Mouse (Mus musculus) hematopoietic stem cell, adult 5-6 weeks (primary cell): Measurements from ENCODE around the gene Ceacam19. TPM values are rescaled to one million over a fixed set of nuclear protein-coding genes. Genes with fewer than 3 reads are reported as not detected.

Experiments used
- ATAC-seq, 2 experiments: fragments of 125-278 bp in 1 of 2; replicated peaks in 1 of 2; 2 replicates each; pipeline ENCODE4 v1.8.0; 2016 to 2017; ENCODE audit warnings: inconsistent platforms in 2 of 2, mild to moderate bottlenecking in 2 of 2, moderate number of reproducible peaks in 2 of 2, low read depth in 1 of 2, moderate TSS enrichment in 1 of 2; ENCODE audit not compliant: low FRiP score in 2 of 2, poor library complexity in 2 of 2, severe bottlenecking in 2 of 2, insufficient read depth in 1 of 2, low TSS enrichment in 1 of 2
- total RNA-seq: library from RNA; stranded (forward); fragments of 172-1452, 232-1000 nt; gene quantifications from 2 replicates; pipeline ENCODE4 v1.2.3, GENCODE M21; 2017

Gene Ceacam19
- total RNA-seq, 1 experiment from 2014 or later: not detected

- no peak for ATAC-seq
These were observed 34.2 kb downstream of the Ceacam19 start for GRCm38 (mm10) chr7:19853526-19853925.

- peak; percentile 11 to 33; a peak in 1 of 4 replicates for ATAC-seq
These were observed 35.8 kb downstream of the Ceacam19 start, which contains the start of gene Gm19345 for GRCm38 (mm10) chr7:19851858-19852570. Gene Gm19345 (plus strand): TSS chr7:19852003.

GRCm38 (mm10) chr7:19844521-19845171 lies 43.1 kb downstream of the Ceacam19 start:
- peak; percentile 63 to 77 for ATAC-seq

GRCm38 (mm10) chr7:19843561-19843960 lies 44.2 kb downstream of the Ceacam19 start:
- peak; percentile 51 to 53 for ATAC-seq

- ATAC-seq: no peak
These were observed 44.8 kb downstream of the Ceacam19 start for GRCm38 (mm10) chr7:19842885-19843504.

- ATAC-seq: no peak
These were observed 45.9 kb downstream of the Ceacam19 start for GRCm38 (mm10) chr7:19841686-19842413.

- ATAC-seq: no peak
These were observed 46.8 kb downstream of the Ceacam19 start for GRCm38 (mm10) chr7:19840936-19841335.

- no peak for ATAC-seq
These were observed 47.4 kb downstream of the Ceacam19 start for GRCm38 (mm10) chr7:19840371-19840770.

- no peak for ATAC-seq
These were observed 50.9 kb downstream of the Ceacam19 start for GRCm38 (mm10) chr7:19836843-19837242.

- no peak for ATAC-seq
These were observed 53.7 kb downstream of the Ceacam19 start for GRCm38 (mm10) chr7:19834055-19834454.

GRCm38 (mm10) chr7:19831837-19832236 lies 55.9 kb downstream of the Ceacam19 start:
- ATAC-seq: peak in 1 of 2 experiments; percentile 36; a peak in 1 of 4 replicates

GRCm38 (mm10) chr7:19830682-19831156 lies 57.0 kb downstream of the Ceacam19 start:
- ATAC-seq: peak; percentile 95 to 97

- no peak for ATAC-seq
These were observed 58.1 kb downstream of the Ceacam19 start for GRCm38 (mm10) chr7:19829694-19830093.

- no peak for ATAC-seq
These were observed 61.0 kb downstream of the Ceacam19 start for GRCm38 (mm10) chr7:19826756-19827155.
